Mouse (Mus musculus): ENCODE data around the gene Grasp. TPM values are rescaled to one million over a fixed set of nuclear protein-coding genes. Genes with fewer than 3 reads are reported as not detected.

Gene Grasp
- polyA plus RNA-seq, 1 experiment from 2014 or later, result 6.0 TPM

- Histone ChIP-seq H3K4me1 (peaks cover 10% of the 10 kb centered on the region), H3K36me3 (peaks cover 25% of the 10 kb centered on the region), H3K4me3 (no peak overlapping the region), H3K27ac (no peak overlapping the region), H3K9ac (no peak overlapping the region), H3K4me2 (replicated peaks) (no peak overlapping the region), H3K27me3 (no peaks in the 10 kb centered on the region), H3K9me3 (no peaks in the 10 kb centered on the region)
- 77% methylated on average over 4 of the region's 4 CpGs for WGBS
- no peak for ATAC-seq (ENCODE audit: low FRiP score, low read depth)
Measured at GRCm38 (mm10) chr15:101216036-101216435, 8.0 kb upstream of the Grasp start.

- Histone ChIP-seq H3K27me3 (no peaks in the 10 kb centered on the region), H3K9ac (no peak overlapping the region), H3K27ac (peak overlapping the region; percentile 81), H3K4me3 (no peak overlapping the region), H3K9me3 (no peaks in the 10 kb centered on the region), H3K4me1 (peaks cover 51% of the 10 kb centered on the region), H3K4me2 (replicated peaks) (peak overlapping the region; percentile 86), H3K36me3 (no peaks in the 10 kb centered on the region)
- WGBS, result 1% methylated on average over 8 of the region's 8 CpGs
- peak; percentile 64 for ATAC-seq (ENCODE audit: low FRiP score, low read depth)
Measured at GRCm38 (mm10) chr15:101220905-101221297, 3.1 kb upstream of the Grasp start.

- Histone ChIP-seq H3K4me2 (replicated peaks) (peak overlapping the region; percentile 86), H3K4me1 (peaks cover 54% of the 10 kb centered on the region), H3K9ac (peak overlapping the region; percentile 14; the same call in 1 of the 2 replicates), H3K4me3 (peak overlapping the region; percentile 29), H3K27ac (peak overlapping the region; percentile 81), H3K27me3 (no peaks in the 10 kb centered on the region), H3K9me3 (no peaks in the 10 kb centered on the region), H3K36me3 (no peaks in the 10 kb centered on the region)
- ATAC-seq (ENCODE audit: low FRiP score, low read depth), result peak; percentile 67
- WGBS, result under 1% methylated on average over 14 of the region's 14 CpGs
Measured at GRCm38 (mm10) chr15:101221298-101222104, 2.5 kb upstream of the Grasp start.

- Histone ChIP-seq H3K9ac (no peak overlapping the region), H3K4me1 (peaks cover 68% of the 10 kb centered on the region), H3K9me3 (no peaks in the 10 kb centered on the region), H3K27me3 (no peaks in the 10 kb centered on the region), H3K27ac (no peak overlapping the region), H3K4me3 (peak overlapping the region; percentile 71), H3K36me3 (peaks cover 9% of the 10 kb centered on the region), H3K4me2 (replicated peaks) (peak overlapping the region; percentile 86)
- WGBS, result 53% methylated on average over 13 of the region's 13 CpGs
- no peak for ATAC-seq (ENCODE audit: low FRiP score, low read depth)
Measured at GRCm38 (mm10) chr15:101222897-101223482, 998 bp upstream of the Grasp start.

DNA sequence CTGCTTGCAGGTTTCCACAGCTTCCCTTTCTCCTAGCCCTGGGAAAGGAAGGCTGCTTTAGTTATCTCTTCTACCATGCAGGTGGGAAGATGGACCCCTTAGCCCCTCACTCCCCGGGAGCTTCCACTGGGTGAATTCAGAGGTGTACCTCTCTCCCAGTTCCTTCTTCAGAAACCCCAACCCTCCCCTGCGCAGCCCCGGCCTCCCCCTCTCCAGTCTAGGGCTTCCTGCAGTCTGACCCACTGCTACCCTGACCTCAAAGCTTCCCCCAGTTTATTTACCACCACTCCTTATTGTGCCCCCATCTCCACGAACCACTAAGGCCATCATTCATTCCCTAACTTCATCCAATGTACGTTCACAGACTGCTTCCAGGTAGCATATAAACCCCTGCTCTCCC lies 392 bp upstream of the Grasp start:
- peaks cover 74% of the 10 kb centered on the region for H3K4me1 ChIP-seq
- no peaks in the 10 kb centered on the region for H3K9me3 ChIP-seq
- 7% methylated on average over 5 of the region's 5 CpGs for WGBS

DNA sequence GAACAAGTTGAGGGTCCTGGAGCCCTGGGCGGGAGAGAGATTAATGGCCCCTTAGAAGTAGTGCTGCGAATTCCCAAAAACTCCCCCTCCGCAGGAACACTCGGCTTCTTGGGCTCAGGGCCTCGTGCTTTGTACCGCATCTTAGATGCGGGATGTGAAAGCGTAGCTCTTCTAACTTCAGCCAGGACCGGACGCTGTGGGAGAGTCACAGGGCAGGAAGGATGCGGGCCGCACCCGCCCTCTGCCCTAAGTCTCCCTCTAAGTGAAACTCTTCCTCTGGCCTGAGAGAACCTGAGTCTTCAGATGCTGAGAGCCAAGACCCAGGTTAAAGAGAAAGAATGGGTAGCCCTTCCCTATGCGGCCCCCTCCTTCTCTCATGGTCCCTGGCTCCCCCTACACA lies 989 bp downstream of the Grasp start:
- no peaks in the 10 kb centered on the region for H3K9me3 ChIP-seq
- peak overlapping the region; percentile 91 for H3K27ac ChIP-seq
- WGBS, result under 1% methylated on average over 14 of the region's 14 CpGs
- H3K4me2 ChIP-seq (replicated peaks), result peak overlapping the region; percentile 86
- peak overlapping the region; percentile 71 for H3K4me3 ChIP-seq
- no peaks in the 10 kb centered on the region for H3K27me3 ChIP-seq
- peak overlapping the region; percentile 92 for H3K9ac ChIP-seq
- peaks cover 84% of the 10 kb centered on the region for H3K4me1 ChIP-seq
- H3K36me3 ChIP-seq, result peaks cover 23% of the 10 kb centered on the region
- no peak for ATAC-seq (ENCODE audit: low FRiP score, low read depth)

More for the DNA sequence above, 392 bp upstream of the Grasp start:
- no peak for ATAC-seq (ENCODE audit: low FRiP score, low read depth)
- H3K9ac ChIP-seq, result peak overlapping the region; percentile 92
- peak overlapping the region; percentile 86 for H3K4me2 ChIP-seq (replicated peaks)
- H3K27ac ChIP-seq, result peak overlapping the region; percentile 91
- peak overlapping the region; percentile 71 for H3K4me3 ChIP-seq
- peaks cover 9% of the 10 kb centered on the region for H3K36me3 ChIP-seq
- H3K27me3 ChIP-seq, result no peaks in the 10 kb centered on the region

DNA sequence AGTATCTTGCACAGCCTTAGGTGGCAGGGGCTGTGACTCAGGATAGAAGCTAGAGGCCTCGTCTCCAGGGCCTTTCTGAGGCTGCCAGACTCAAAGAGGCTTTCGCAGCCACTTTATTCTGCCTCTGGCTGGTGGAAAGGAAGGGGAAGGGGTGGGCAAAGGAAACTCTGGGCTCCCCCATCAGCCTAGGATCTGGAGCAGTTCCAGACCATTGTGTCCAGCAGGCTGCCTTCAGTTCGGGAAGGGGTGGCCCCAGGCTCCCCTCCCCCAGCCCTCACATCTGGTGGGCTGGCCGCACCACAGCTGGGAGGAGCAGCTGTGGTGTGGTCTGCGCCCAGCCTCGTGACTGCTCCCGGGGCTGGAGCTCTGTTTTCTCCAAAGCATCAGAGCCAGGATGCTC lies 4.0 kb downstream of the Grasp start:
- WGBS, result 5% methylated on average over 7 of the region's 7 CpGs
- peak overlapping the region; percentile 92 for H3K27ac ChIP-seq
- H3K9ac ChIP-seq, result peak overlapping the region; percentile 55
- peaks cover 69% of the 10 kb centered on the region for H3K4me1 ChIP-seq
- 0 out of 2 replicates have a peak, but pooled peaks cover 2% of the 10 kb centered on the region for H3K27me3 ChIP-seq
- H3K4me3 ChIP-seq, result peak overlapping the region; percentile 8
- peaks cover 47% of the 10 kb centered on the region for H3K36me3 ChIP-seq
- H3K9me3 ChIP-seq, result no peaks in the 10 kb centered on the region
- H3K4me2 ChIP-seq (replicated peaks), result peak overlapping the region; percentile 51
- peak; percentile 76 for ATAC-seq (ENCODE audit: low FRiP score, low read depth)

DNA sequence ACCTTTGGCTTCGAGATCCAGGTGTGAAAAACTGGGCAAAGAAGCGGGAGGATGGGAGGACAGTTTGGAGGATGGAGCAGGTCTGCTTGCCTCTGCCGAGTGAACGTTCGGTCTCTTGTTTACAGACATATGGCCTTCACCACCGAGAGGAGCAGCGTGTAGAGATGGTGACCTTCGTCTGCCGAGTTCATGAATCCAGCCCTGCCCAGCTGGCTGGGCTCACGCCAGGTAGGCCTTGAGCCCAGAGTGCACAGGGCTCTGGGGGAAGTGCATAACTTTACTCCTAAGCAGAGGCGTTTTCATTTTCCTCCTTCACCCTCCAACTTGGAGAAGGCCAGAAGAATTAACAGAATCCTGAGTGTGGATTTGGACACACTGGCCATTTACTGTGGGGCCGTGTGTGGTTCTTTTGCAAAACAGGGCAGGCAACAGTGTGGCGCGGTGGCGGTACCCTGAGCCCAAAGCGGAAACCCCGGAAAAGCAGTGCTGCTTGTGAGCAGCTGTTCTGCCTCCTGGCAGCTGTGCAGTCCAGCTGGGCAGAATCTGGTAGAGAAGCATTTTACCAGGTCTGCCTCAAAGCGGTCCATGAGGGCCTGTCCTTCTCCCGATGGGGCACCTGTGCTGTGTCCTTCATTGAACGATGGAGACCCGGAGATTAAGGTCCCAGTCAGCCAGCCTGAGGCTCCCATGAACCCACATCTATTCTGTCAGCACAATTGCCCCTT lies 5.0 kb downstream of the Grasp start:
- H3K9me3 ChIP-seq, result no peaks in the 10 kb centered on the region
- H3K4me1 ChIP-seq, result peaks cover 67% of the 10 kb centered on the region
- H3K36me3 ChIP-seq, result peaks cover 49% of the 10 kb centered on the region
- no peak overlapping the region for H3K4me3 ChIP-seq
- no peak for ATAC-seq (ENCODE audit: low FRiP score, low read depth)
- H3K27me3 ChIP-seq, result 0 out of 2 replicates have a peak, but pooled peaks cover 2% of the 10 kb centered on the region
- H3K4me2 ChIP-seq (replicated peaks), result peak overlapping the region; percentile 51; the same call in 1 of the 2 replicates
- peak overlapping the region; percentile 44; the same call in 1 of the 2 replicates for H3K27ac ChIP-seq
- no peak overlapping the region for H3K9ac ChIP-seq
- WGBS, result 80% methylated on average over 21 of the region's 21 CpGs

DNA sequence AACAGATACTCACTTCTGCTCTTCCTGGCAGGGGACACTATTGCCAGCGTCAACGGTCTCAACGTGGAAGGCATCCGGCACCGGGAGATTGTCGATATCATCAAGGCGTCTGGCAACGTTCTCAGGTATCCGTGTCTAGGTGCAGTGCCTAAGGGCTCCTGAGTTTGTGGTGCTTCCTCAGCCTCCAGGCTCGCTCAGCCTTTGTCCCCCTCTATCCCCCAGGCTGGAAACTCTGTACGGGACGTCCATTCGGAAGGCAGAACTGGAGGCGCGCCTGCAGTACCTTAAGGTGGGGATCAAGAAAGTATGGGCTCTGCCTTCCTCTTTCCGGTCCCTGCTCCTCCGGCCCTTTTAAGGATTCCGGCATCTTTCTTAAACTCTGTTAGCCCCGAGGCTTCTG lies 6.5 kb downstream of the Grasp start:
- Histone ChIP-seq H3K4me2 (replicated peaks) (no peak overlapping the region), H3K4me1 (peaks cover 71% of the 10 kb centered on the region), H3K9ac (no peak overlapping the region), H3K9me3 (no peaks in the 10 kb centered on the region), H3K36me3 (peaks cover 49% of the 10 kb centered on the region), H3K27ac (no peak overlapping the region), H3K27me3 (0 out of 2 replicates have a peak, but pooled peaks cover 2% of the 10 kb centered on the region), H3K4me3 (no peak overlapping the region)
- no peak for ATAC-seq (ENCODE audit: low FRiP score, low read depth)
- 93% methylated on average over 19 of the region's 19 CpGs for WGBS

DNA sequence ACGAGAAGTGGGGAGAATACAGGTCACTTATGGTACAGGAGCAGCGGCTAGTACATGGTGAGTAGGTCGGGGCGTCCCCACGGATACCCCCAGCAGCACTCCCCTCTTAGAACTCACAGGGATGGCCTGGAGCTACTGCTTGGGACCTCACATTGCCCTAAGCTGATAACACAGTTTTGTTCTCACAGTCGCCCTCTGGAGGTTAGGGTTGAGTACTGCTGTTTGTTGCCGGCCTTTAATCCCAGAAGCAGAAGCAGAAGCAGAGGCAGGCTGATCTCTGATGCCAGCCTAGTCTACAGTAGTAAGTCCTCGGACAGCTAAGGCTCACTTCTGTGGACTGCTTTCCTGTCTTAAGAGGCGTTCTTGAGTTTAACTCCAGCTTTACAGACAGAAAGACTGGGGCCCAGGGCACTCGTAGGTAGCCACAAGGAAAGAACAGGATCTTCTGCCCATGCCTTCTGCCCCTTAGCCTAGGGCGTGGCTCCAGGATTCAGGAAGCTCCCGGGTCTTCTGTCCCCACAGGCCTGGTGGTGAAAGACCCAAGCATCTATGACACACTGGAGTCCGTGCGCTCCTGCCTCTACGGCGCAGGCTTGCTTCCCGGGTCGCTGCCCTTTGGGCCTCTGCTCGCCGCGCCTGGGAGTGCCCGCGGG lies 7.1 kb downstream of the Grasp start:
- no peak overlapping the region for H3K9ac ChIP-seq
- no peak for ATAC-seq (ENCODE audit: low FRiP score, low read depth)
- peaks cover 49% of the 10 kb centered on the region for H3K36me3 ChIP-seq
- no peaks in the 10 kb centered on the region for H3K9me3 ChIP-seq
- H3K27me3 ChIP-seq, result 0 out of 2 replicates have a peak, but pooled peaks cover 2% of the 10 kb centered on the region
- H3K27ac ChIP-seq, result no peak overlapping the region
- no peak overlapping the region for H3K4me3 ChIP-seq
- WGBS, result 81% methylated on average over 23 of the region's 23 CpGs
- H3K4me2 ChIP-seq (replicated peaks), result peak overlapping the region; percentile 30
- H3K4me1 ChIP-seq, result peaks cover 72% of the 10 kb centered on the region

DNA sequence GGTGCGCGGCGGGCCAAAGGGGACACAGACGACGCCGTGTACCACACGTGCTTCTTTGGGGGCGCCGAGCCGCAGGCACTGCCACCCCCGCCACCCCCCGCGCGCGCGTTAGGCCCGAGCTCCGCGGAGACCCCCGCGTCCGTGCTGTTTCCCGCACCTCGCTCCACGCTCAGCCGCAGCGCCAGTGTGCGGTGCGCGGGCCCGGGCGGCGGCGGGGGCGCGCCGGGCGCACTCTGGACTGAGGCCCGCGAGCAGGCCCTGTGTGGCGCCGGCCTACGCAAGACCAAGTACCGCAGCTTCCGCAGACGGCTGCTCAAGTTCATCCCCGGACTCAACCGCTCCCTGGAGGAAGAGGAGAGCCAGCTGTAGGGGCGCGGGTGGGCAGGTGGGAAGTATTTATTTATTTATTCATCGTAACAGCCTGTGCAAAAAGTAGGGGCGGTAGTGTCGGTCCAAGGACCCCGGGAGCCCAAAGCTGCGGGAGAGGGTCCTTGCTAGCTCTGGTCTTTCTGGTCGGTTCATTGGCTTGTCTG lies 7.7 kb downstream of the Grasp start:
- WGBS, result 61% methylated on average over 56 of the region's 56 CpGs
- Histone ChIP-seq H3K4me1 (peaks cover 73% of the 10 kb centered on the region), H3K4me2 (replicated peaks) (peak overlapping the region; percentile 30), H3K36me3 (peaks cover 48% of the 10 kb centered on the region), H3K9me3 (no peaks in the 10 kb centered on the region), H3K27ac (peak overlapping the region; percentile 44; the same call in 1 of the 2 replicates), H3K4me3 (no peak overlapping the region), H3K9ac (no peak overlapping the region), H3K27me3 (0 out of 2 replicates have a peak, but pooled peaks cover 2% of the 10 kb centered on the region)
- no peak for ATAC-seq (ENCODE audit: low FRiP score, low read depth)

Data from limb, embryonic 13.5 days (tissue).